Mouse (Mus musculus): ENCODE measurements around the gene Ankfn1.

DNA sequence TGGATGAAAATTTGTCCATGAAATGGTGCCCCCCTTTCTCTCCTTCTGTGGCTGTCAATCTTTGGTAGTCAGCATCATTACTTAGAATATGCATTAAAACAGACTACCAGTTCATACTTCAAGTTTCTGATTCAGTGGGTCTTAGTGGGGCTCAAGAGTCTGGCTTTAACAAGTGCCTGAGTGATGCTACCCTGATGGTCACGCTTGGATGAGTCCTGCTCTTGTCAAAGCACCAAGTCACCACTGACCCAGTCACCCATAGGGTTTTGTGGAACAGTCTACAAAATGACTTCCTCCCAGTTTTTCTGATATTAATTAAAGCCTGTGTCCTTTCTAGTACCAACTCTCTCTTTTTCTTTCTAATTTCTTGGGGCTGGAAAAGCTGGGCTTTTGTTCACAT is 34.0 kb upstream of the Ankfn1 start:
- TF ChIP-seq CTCF (IDR thresholded peaks at IDR 0.05; ENCODE audit: borderline replicate concordance, insufficient read depth, low read length) (no peak), POLR2A (IDR thresholded peaks at IDR 0.05; ENCODE audit: low read depth, low read length) (no peak)
